Mouse (Mus musculus) lung, postnatal 0 days (tissue): ENCODE measurements around the gene Prkg2.

ENCODE experiments used
- CTCF ChIP-seq: IDR thresholded peaks from 2 replicates; pipeline ENCODE4 v1.5.1; 2016; ENCODE audit warnings: antibody characterized with exemption, mild to moderate bottlenecking
- EP300 ChIP-seq: IDR thresholded peaks from 2 replicates; pipeline ENCODE4 v1.6.1; 2016; ENCODE audit warnings: antibody characterized with exemption, mild to moderate bottlenecking, control low read depth

DNA sequence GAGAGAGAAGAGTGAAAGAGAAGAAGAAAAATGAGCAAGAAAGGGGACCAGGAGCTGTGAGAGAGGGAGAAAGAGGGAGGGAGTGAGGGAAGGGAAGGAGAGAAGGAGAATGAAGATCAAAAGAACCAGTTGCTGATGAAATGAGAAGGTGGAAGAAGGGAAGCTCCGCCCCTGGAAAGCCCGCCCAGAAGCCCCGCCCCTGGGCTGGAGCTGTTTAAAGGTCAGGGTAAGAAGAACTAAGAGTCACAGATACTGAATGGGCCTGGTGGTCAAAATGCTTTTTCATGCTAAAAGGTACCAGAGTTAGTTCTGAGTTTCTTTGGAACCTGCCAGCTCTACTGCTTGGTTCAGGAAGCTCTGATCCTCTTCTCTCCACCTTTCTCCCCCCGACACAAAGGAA is 51.1 kb downstream of the Prkg2 start:
- TF ChIP-seq CTCF = no peak
- TF ChIP-seq EP300 = no peak
